Mouse (Mus musculus) MEL (cell line): ENCODE results near the gene Nrip2.

Experiments used
- BHLHE40 ChIP-seq: IDR thresholded peaks from 2 replicates; pipeline ENCODE4 v1.6.1; 2012; ENCODE audit warnings: low read depth, mild to moderate bottlenecking, inconsistent platforms, low read length, improper control_type of control experiment, borderline replicate concordance
- CHD2 ChIP-seq: IDR thresholded peaks from 2 replicates; pipeline ENCODE4 v1.6.1; 2011; ENCODE audit warnings: low read length, improper control_type of control experiment
- CTCF ChIP-seq, 3 experiments: IDR thresholded peaks in 2 of 3; conservative IDR thresholded peaks in 1 of 3; 2 replicates each; pipeline ENCODE4 v1.5.1; 2011 to 2012; ENCODE audit warnings: low read length in 3 of 3, low read depth in 2 of 3, mild to moderate bottlenecking in 2 of 3, improper control_type of control experiment in 1 of 3, inconsistent platforms in 1 of 3, mixed read lengths in 1 of 3, moderate library complexity in 1 of 3; ENCODE audit not compliant: control insufficient read depth in 1 of 3, insufficient read depth in 1 of 3, poor library complexity in 1 of 3, severe bottlenecking in 1 of 3
- EP300 ChIP-seq, 2 experiments: IDR thresholded peaks; 2 replicates each; pipeline ENCODE4 v1.6.1; 2011; ENCODE audit warnings: improper control_type of control experiment in 2 of 2, low read length in 2 of 2, low read depth in 1 of 2, mild to moderate bottlenecking in 1 of 2
- GATA1 ChIP-seq: IDR thresholded peaks from 2 replicates; pipeline ENCODE4 v1.6.1; 2011; ENCODE audit warnings: low read depth, low read length, improper control_type of control experiment
- MAFK ChIP-seq: IDR thresholded peaks from 2 replicates; pipeline ENCODE4 v1.6.1; 2011; ENCODE audit warnings: low read depth, mild to moderate bottlenecking, low read length, improper control_type of control experiment, borderline replicate concordance
- MAX ChIP-seq: IDR thresholded peaks from 2 replicates; pipeline ENCODE4 v1.6.1; 2011; ENCODE audit warnings: low read length, improper control_type of control experiment
- MEF2A ChIP-seq: IDR thresholded peaks from 2 replicates; pipeline ENCODE4 v1.6.1; 2014; ENCODE audit warnings: low read depth, mild to moderate bottlenecking, inconsistent platforms, low read length, improper control_type of control experiment; ENCODE audit not compliant: poor library complexity, insufficient replicate concordance, severe bottlenecking; ENCODE audit errors: extremely low read depth
- POLR2A ChIP-seq, 2 experiments: IDR thresholded peaks; 2 replicates each; pipeline ENCODE4 v1.6.1; 2011 to 2012; ENCODE audit warnings: low read length in 2 of 2, mild to moderate bottlenecking in 2 of 2, control low read depth in 1 of 2, improper control_type of control experiment in 1 of 2, low read depth in 1 of 2, moderate library complexity in 1 of 2; ENCODE audit not compliant: control insufficient read depth in 1 of 2, insufficient read depth in 1 of 2, poor library complexity in 1 of 2
- SIN3A ChIP-seq: IDR thresholded peaks from 2 replicates; pipeline ENCODE4 v1.6.1; 2012; ENCODE audit warnings: low read length, improper control_type of control experiment, inconsistent platforms
- TCF12 ChIP-seq: IDR thresholded peaks from 2 replicates; pipeline ENCODE4 v1.6.1; 2014; ENCODE audit warnings: low read depth, mild to moderate bottlenecking, inconsistent platforms, low read length, improper control_type of control experiment, moderate library complexity
- USF1 ChIP-seq: IDR thresholded peaks from 2 replicates; pipeline ENCODE4 v1.6.1; 2014; ENCODE audit warnings: low read depth, mild to moderate bottlenecking, inconsistent platforms, low read length, improper control_type of control experiment, moderate library complexity

DNA sequence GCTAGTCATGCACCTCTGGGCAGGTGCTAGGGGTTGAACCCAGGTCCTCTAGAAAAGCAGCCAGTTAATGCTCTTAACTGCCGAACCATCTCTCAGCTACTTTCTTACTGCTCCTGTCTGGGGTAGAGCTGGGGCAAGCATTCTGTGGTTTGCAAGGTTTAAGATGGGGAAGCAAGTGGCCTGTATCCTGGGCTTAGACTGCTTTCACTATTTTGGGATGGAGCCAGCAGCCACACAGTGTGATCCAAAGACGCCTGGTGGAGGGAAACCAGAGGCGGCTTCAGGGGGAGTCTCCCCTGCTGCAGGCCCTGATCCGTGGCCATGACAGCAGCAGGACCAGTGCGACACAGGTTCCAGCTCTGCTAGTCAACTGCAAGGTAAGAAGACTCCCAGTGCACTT is 5.6 kb downstream of the Nrip2 start:
- no peak for TF ChIP-seq USF1
- no peak for TF ChIP-seq CTCF (IDR thresholded peaks at IDR 0.05 in 2 of 3, conservative IDR thresholded peaks at IDR 0.05 in 1 of 3; ENCODE audit: control insufficient read depth in 1 of 3, insufficient read depth in 1 of 3, low read depth in 2 of 3, low read length in 3 of 3, poor library complexity in 1 of 3, severe bottlenecking in 1 of 3)
- TF ChIP-seq MAX = no peak
- TF ChIP-seq SIN3A = no peak
- no peak for TF ChIP-seq GATA1
- no peak for TF ChIP-seq MAFK
- no peak for TF ChIP-seq TCF12
- no peak for TF ChIP-seq MEF2A
- TF ChIP-seq EP300 (IDR thresholded peaks at IDR 0.05; ENCODE audit: low read depth in 1 of 2, low read length in 2 of 2) = no peak
- no peak for TF ChIP-seq BHLHE40
- TF ChIP-seq POLR2A (IDR thresholded peaks at IDR 0.05; ENCODE audit: control insufficient read depth in 1 of 2, insufficient read depth in 1 of 2, low read depth in 1 of 2, low read length in 2 of 2, poor library complexity in 1 of 2) = no peak
- TF ChIP-seq CHD2 = no peak
